Mouse (Mus musculus): ENCODE data around the gene Lck. TPM values are rescaled to one million over a fixed set of nuclear protein-coding genes. Genes with fewer than 3 reads are reported as not detected.
A peak's percentile ranks its signal among the peaks of the same experiment; 100 is the strongest.

The Lck gene
- total and polyA plus RNA-seq, 3 experiments: 67.2 to 138 (median 70.0) TPM

DNA sequence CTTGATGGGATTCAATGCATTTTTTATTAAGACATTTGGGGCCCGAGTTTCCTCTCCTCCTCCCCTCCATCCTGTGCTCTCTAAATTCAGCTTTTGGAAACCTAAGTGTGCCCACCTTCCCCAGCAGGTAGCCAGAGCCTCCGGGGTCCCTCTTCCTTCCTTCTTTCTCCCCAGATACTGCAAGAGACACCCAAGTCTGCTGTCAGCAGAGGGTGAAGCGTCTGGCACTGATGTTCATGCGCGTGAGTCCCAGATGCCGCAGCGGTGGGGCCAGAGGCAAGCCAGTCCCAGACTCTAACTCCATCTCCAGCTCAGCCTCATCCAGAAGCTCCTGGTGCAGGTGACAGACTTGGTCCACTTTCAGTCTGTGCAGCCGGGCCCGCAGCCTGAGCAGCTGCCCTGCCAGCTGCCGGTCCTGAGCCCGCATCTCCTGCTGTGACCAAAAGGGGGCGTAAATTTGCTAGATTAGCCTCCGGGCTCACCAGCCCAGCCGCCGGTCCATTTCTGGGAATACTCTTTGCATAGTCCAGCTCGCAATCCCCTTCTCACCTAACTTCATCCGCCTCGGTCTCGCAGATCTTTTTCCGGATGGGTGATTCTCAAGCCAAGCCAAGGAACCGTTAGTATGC, 3.5 kb upstream of the Lck start:
- Histone ChIP-seq H3K79me2 (replicated peaks; ENCODE audit: control insufficient read depth, extremely low read depth, insufficient read depth, poor library complexity, severe bottlenecking) (no peaks in the 10 kb centered on the region), H3K36me3 (replicated peaks in 1 of 2; ENCODE audit: control insufficient read depth in 1 of 2, insufficient read depth in 1 of 2, low read length in 1 of 2) (no peaks in the 10 kb centered on the region), H3K4me1 (ENCODE audit: control insufficient read depth in 1 of 2, insufficient read depth in 2 of 2) (peaks cover 32 to 82% of the 10 kb centered on the region in 2 experiments), H3K9me3 (replicated peaks; ENCODE audit: low read length) (no peaks in the 10 kb centered on the region), H3K9ac (ENCODE audit: insufficient read depth, low read depth) (peak overlapping the region; percentile 37), H3K4me3 (replicated peaks in 1 of 3; ENCODE audit: low read depth in 2 of 3, low read length in 2 of 3, poor library complexity in 1 of 3) (peak overlapping the region; percentile 40 to 46 (median 44)), H3K4me2 (ENCODE audit: insufficient read depth, low read depth, poor library complexity, severe bottlenecking) (peak overlapping the region; percentile 77), H3K27me3 (replicated peaks) (no peaks in the 10 kb centered on the region), H3K27ac (ENCODE audit: insufficient read depth, low read depth) (peak overlapping the region; percentile 29)
- DNase-seq (ENCODE audit: extremely low read depth): peak; percentile 73
- dilution Hi-C loops (cut with MboI; ENCODE audit: extremely low pct_ligation_motif_present, extremely low pct_unique_long_range_greater_than_20kb, low sequenced_read_pairs): no loop called here
- in situ Hi-C loops (cut with MboI; ENCODE audit: low pct_ligation_motif_present, low pct_unique_long_range_greater_than_20kb, low sequenced_read_pairs): no loop called here
- TF ChIP-seq USF1 (IDR thresholded peaks at IDR 0.05; ENCODE audit: low read depth, low read length) (no peak), RAD21 (IDR thresholded peaks at IDR 0.05; ENCODE audit: low read depth, low read length) (peak; percentile 60), KAT2A (IDR thresholded peaks at IDR 0.05; ENCODE audit: insufficient replicate concordance, low read length) (no peak), ZC3H11A (IDR thresholded peaks at IDR 0.05; ENCODE audit: low read depth, low read length) (0 out of 2 replicates have a peak, but pooled peaks have one; percentile 1), MYC (IDR thresholded peaks at IDR 0.05; ENCODE audit: low read depth, low read length) (no peak), NRF1 (IDR thresholded peaks at IDR 0.05; ENCODE audit: low read depth, low read length) (peak; percentile 32; the same call in 1 of the 2 replicates), ZMIZ1 (IDR thresholded peaks at IDR 0.05; ENCODE audit: low read depth, low read length) (0 out of 2 replicates have a peak, but pooled peaks have one; percentile 7), TCF12 (IDR thresholded peaks at IDR 0.05; ENCODE audit: low read depth, low read length) (peak; percentile 94), IRF4 (IDR thresholded peaks at IDR 0.05; ENCODE audit: low read depth, low read length) (peak; percentile 51), MAZ (IDR thresholded peaks at IDR 0.05; ENCODE audit: low read depth, low read length) (no peak), ZNF384 (IDR thresholded peaks at IDR 0.05; ENCODE audit: low read depth, low read length) (no peak), MEF2A (IDR thresholded peaks at IDR 0.05; ENCODE audit: borderline replicate concordance, low read depth, low read length) (peak; percentile 61; the same call in 1 of the 2 replicates), CTCF (conservative IDR thresholded peaks at IDR 0.05 in 1 of 2, IDR thresholded peaks at IDR 0.05 in 1 of 2; ENCODE audit: low read depth in 2 of 2, low read length in 2 of 2) (peak; percentile 33 to 82; a peak in 3 of 4 replicates), SMC3 (IDR thresholded peaks at IDR 0.05; ENCODE audit: low read depth, low read length) (peak; percentile 70), JUN (IDR thresholded peaks at IDR 0.05; ENCODE audit: insufficient read depth, low read depth, low read length) (no peak), CHD1 (IDR thresholded peaks at IDR 0.05; ENCODE audit: low read depth, low read length) (no peak), MAFK (IDR thresholded peaks at IDR 0.05; ENCODE audit: insufficient replicate concordance, low read length) (no peak), ETS1 (conservative IDR thresholded peaks at IDR 0.05; ENCODE audit: low read depth, low read length) (peak; percentile 37; the same call in 1 of the 2 replicates)
